Mouse (Mus musculus) hindbrain, embryonic 15.5 days (tissue): ENCODE results near the gene Skap2. TPM values are rescaled to one million over a fixed set of nuclear protein-coding genes. Genes with fewer than 3 reads are reported as not detected.

ENCODE experiments used
- ATAC-seq: fragments of 200-750 bp; cut with Nextera tagmentation; 2 replicates; pipeline ENCODE4 v1.8.0; 2017; ENCODE audit warnings: low read depth, moderate number of reproducible peaks, moderate TSS enrichment; ENCODE audit not compliant: low FRiP score
- H3K27ac ChIP-seq: fragments of 300-500 bp; sonication (generic); replicated peaks from 2 replicates; pipeline ENCODE4 v1.5.1; 2015; ENCODE audit warnings: mild to moderate bottlenecking, inconsistent platforms
- H3K27me3 ChIP-seq: fragments of 300-500 bp; sonication (generic); 2 replicates; pipeline ENCODE4 v1.6.1; 2015; ENCODE audit warnings: control low read depth, inconsistent platforms
- H3K36me3 ChIP-seq: fragments of 300-500 bp; sonication (generic); 2 replicates; pipeline ENCODE4 v1.6.1; 2015; ENCODE audit warnings: control low read depth, inconsistent platforms
- H3K4me1 ChIP-seq: fragments of 300-500 bp; sonication (generic); replicated peaks from 2 replicates; pipeline ENCODE4 v1.6.1; 2015; ENCODE audit warnings: control low read depth, inconsistent platforms
- H3K4me2 ChIP-seq: fragments of 300-500 bp; sonication (generic); 2 replicates; pipeline ENCODE4 v1.6.1; 2015; ENCODE audit warnings: moderate library complexity, mild to moderate bottlenecking, inconsistent platforms
- H3K4me3 ChIP-seq: fragments of 300-500 bp; sonication (generic); 2 replicates; pipeline ENCODE4 v1.5.1; 2015; ENCODE audit warnings: mild to moderate bottlenecking, inconsistent platforms
- H3K9ac ChIP-seq: fragments of 300-500 bp; sonication (generic); 2 replicates; pipeline ENCODE4 v1.6.1; 2015; ENCODE audit warnings: inconsistent platforms
- H3K9me3 ChIP-seq: fragments of 300-500 bp; sonication (generic); 2 replicates; pipeline ENCODE4 v1.6.1; 2016; ENCODE audit warnings: control low read depth, inconsistent platforms
- WGBS: fragments of 180-500 bp; shearing (Covaris S2); methylation state at CpG from one replicate; pipeline ENCODE4 v1.1.7; 2015; 5-methylcytosine and 5-hydroxymethylcytosine counted together
- polyA plus RNA-seq: library from polyadenylated mRNA; unstranded; fragments of >200 nt; fragmentation: Nextera tagmentation; extraction: Ambion mirVana; gene quantifications from 2 replicates; pipeline ENCODE4 v1.2.1, GENCODE M21; 2015

Gene Skap2
- polyA plus RNA-seq, 1 experiment from 2014 or later: 27.4 TPM

- WGBS: 59% methylated on average over 3 of the region's 3 CpGs
- H3K4me1 ChIP-seq: no peaks in the 10 kb centered on the region
- H3K27ac ChIP-seq: no peak overlapping the region
- H3K9me3 ChIP-seq: no peaks in the 10 kb centered on the region
- no peak overlapping the region for H3K4me2 ChIP-seq
- no peak overlapping the region for H3K9ac ChIP-seq
- H3K36me3 ChIP-seq: no peaks in the 10 kb centered on the region
- ATAC-seq: no peak
- no peaks in the 10 kb centered on the region for H3K27me3 ChIP-seq
- no peak overlapping the region for H3K4me3 ChIP-seq
Observed at GRCm38 (mm10) chr6:51927101-51927500, 85.2 kb downstream of the Skap2 start.

DNA sequence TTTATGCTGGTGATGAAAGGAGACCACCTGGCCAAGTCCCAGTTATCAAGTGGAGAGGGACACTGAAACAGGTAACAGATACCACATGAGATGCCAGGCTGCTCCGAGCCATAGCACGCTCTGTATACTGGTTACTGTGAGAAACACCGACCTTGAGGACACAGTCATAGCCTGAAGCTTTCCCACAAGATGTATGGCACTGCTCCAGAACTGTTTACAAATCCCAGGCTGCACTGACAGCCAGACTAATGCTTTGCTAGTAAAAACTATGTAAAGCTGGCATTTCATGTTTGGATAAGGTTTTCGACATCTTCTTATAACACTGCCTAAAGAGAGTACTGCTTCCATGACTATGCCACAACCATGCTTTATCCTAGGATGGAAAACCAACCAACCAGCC lies 90.5 kb downstream of the Skap2 start:
- Histone ChIP-seq H3K27me3 (no peaks in the 10 kb centered on the region), H3K36me3 (no peaks in the 10 kb centered on the region), H3K4me3 (no peak overlapping the region), H3K9ac (no peak overlapping the region), H3K4me1 (no peaks in the 10 kb centered on the region), H3K27ac (no peak overlapping the region), H3K4me2 (no peak overlapping the region), H3K9me3 (no peaks in the 10 kb centered on the region)
- 88% methylated on average over 4 of the region's 4 CpGs for WGBS
- no peak for ATAC-seq

DNA sequence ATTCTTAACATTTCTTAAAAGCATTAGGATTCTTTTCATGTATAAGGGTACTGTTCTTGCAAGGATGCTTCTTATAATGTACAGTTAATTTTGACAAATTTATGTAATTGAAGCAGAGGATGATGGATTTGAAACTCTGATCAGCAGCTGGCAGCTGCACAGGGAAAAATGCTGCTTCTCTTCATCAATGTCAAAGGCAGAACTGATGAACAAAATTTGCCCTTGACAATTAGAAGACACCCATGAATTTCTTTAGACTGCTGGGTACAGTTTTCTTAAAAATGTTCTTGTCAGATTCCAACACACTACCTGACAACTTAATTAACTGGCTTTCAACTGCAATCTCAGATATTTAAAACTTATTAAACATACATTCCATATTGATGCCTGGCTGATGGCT lies 103.9 kb downstream of the Skap2 start:
- Histone ChIP-seq H3K27ac (no peak overlapping the region), H3K9ac (no peak overlapping the region), H3K36me3 (no peaks in the 10 kb centered on the region), H3K4me2 (no peak overlapping the region), H3K9me3 (no peaks in the 10 kb centered on the region), H3K4me1 (0 out of 2 replicates have a peak, but pooled peaks cover 5% of the 10 kb centered on the region), H3K4me3 (no peak overlapping the region), H3K27me3 (no peaks in the 10 kb centered on the region)
- no peak for ATAC-seq

DNA sequence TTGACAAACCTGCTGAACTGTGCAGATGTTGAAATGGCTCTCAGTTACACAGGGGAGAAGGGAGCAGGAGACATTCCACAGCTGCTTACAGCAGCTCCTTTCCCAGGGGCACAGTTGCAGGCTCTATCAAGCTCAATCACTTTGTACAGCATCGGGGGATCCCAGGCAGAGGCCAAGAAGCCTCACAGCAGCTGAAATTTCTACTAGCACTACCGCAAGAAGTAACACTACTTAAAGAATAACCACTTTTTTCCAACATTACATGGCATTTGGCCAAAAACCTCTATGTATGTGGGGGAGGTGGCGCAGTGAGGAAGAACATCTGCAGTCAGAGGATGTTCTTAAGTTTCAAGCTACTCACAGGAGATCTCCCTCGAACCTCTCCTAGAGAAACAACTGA lies 106.7 kb downstream of the Skap2 start:
- no peak overlapping the region for H3K4me3 ChIP-seq
- no peak for ATAC-seq
- H3K9me3 ChIP-seq: no peaks in the 10 kb centered on the region
- no peak overlapping the region for H3K4me2 ChIP-seq
- no peak overlapping the region for H3K27ac ChIP-seq
- H3K36me3 ChIP-seq: no peaks in the 10 kb centered on the region
- H3K9ac ChIP-seq: no peak overlapping the region
- no peaks in the 10 kb centered on the region for H3K27me3 ChIP-seq
- 0 out of 2 replicates have a peak, but pooled peaks cover 5% of the 10 kb centered on the region for H3K4me1 ChIP-seq
- WGBS: 60% methylated on average over 4 of the region's 4 CpGs

DNA sequence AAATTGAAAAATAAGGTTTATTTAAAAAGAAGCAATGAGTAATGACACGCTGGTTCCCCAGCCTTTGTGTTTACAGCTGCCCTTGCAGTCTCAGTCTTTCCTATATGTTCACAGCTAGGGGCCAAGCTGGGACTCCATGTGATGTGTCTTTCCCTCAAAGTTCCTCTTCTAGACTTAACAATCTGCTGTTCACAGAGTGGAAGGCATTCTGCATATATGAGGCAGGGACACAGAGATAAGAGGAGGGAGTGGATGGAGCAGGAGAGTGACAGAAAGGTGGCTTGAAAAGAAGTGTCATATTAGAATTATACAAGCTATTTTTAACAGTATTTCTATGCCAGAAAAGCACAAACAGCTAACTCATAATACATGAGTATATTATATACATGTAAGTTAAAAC lies 110.8 kb downstream of the Skap2 start:
- WGBS: 89% methylated on average over 1 of the region's 1 CpGs
- no peak for ATAC-seq

DNA sequence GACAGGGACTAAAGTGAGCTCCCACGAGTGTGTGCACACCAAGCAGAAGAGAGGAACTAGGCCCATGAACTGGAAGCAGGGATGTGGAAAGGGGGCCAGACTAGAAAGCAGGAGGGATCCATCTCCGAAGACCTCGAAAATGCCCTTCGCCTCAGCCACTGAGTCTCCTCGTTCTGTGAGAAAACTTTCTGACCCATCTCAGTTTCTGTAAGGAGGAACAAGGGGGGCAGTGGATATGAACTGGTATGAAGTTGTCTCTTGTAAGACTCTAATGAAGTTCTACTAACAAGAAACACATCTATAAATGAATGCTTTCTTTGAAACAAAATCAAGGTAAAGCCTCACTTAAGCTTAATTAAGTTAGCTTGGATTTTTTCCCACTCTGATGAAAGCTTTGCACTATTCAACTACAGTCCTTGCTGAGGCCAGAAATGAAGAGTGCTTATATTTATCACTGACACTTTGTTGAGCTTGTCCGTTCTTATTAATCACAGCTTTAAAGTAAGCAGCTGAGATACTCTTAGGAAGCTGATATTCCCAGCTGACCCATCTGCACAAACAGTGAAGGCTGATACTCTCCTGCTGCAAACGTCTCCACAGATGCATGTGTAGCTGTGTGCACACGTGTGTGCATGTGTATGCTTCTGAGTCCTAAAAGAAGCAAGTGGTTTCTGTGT lies 113.9 kb downstream of the Skap2 start:
- Histone ChIP-seq H3K4me2 (no peak overlapping the region), H3K27me3 (no peaks in the 10 kb centered on the region), H3K9me3 (no peaks in the 10 kb centered on the region), H3K36me3 (no peaks in the 10 kb centered on the region), H3K9ac (no peak overlapping the region), H3K27ac (no peak overlapping the region), H3K4me1 (no peaks in the 10 kb centered on the region), H3K4me3 (no peak overlapping the region)
- 80% methylated on average over 8 of the region's 8 CpGs for WGBS
- ATAC-seq: no peak

More for the DNA sequence above, 110.8 kb downstream of the Skap2 start:
- Histone ChIP-seq H3K27ac (no peak overlapping the region), H3K4me1 (0 out of 2 replicates have a peak, but pooled peaks cover 5% of the 10 kb centered on the region), H3K9ac (no peak overlapping the region), H3K4me2 (no peak overlapping the region), H3K36me3 (no peaks in the 10 kb centered on the region), H3K9me3 (no peaks in the 10 kb centered on the region), H3K27me3 (no peaks in the 10 kb centered on the region), H3K4me3 (no peak overlapping the region)

GRCm38 (mm10) chr6:51895753-51896152 lies 116.6 kb downstream of the Skap2 start:
- WGBS: 86% methylated on average over 3 of the region's 3 CpGs
- Histone ChIP-seq H3K27me3 (no peaks in the 10 kb centered on the region), H3K9me3 (no peaks in the 10 kb centered on the region), H3K4me2 (no peak overlapping the region), H3K9ac (no peak overlapping the region), H3K36me3 (no peaks in the 10 kb centered on the region), H3K4me1 (0 out of 2 replicates have a peak, but pooled peaks cover 2% of the 10 kb centered on the region), H3K4me3 (no peak overlapping the region), H3K27ac (no peak overlapping the region)
- ATAC-seq: no peak

- no peak for ATAC-seq
- H3K4me1 ChIP-seq: 0 out of 2 replicates have a peak, but pooled peaks cover 2% of the 10 kb centered on the region
- WGBS: 87% methylated on average over 3 of the region's 3 CpGs
- H3K9me3 ChIP-seq: no peaks in the 10 kb centered on the region
- H3K36me3 ChIP-seq: no peaks in the 10 kb centered on the region
- H3K4me2 ChIP-seq: no peak overlapping the region
- no peak overlapping the region for H3K9ac ChIP-seq
- H3K27me3 ChIP-seq: no peaks in the 10 kb centered on the region
- no peak overlapping the region for H3K4me3 ChIP-seq
- no peak overlapping the region for H3K27ac ChIP-seq
Observed at GRCm38 (mm10) chr6:51894717-51895116, 117.6 kb downstream of the Skap2 start.

- no peak overlapping the region for H3K9ac ChIP-seq
- no peak for ATAC-seq
- no peaks in the 10 kb centered on the region for H3K36me3 ChIP-seq
- no peaks in the 10 kb centered on the region for H3K9me3 ChIP-seq
- no peaks in the 10 kb centered on the region for H3K27me3 ChIP-seq
- 81% methylated on average over 5 of the region's 5 CpGs for WGBS
- no peak overlapping the region for H3K4me3 ChIP-seq
- no peak overlapping the region for H3K27ac ChIP-seq
- H3K4me1 ChIP-seq: 0 out of 2 replicates have a peak, but pooled peaks cover 2% of the 10 kb centered on the region
- H3K4me2 ChIP-seq: no peak overlapping the region
Observed at GRCm38 (mm10) chr6:51890356-51890755, 122.0 kb downstream of the Skap2 start.

DNA sequence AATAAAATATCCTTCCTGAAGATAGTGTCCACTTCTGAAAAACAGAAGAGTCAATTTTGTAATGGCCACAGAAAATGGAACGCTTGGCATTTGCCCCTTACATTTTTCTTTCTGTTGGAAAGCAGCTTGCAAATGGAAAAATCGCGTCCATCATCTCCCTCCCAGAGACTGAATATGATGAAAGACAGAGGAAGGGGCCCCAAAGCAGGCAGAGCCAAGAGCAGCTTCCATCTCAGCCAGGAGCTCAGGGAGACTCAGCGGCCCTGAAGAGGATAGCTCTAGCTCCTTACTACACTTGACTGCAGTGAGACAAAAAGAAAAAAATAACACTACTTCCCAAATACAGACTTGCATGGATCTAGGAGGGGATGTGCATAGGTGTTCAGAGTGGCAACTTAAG lies 122.5 kb downstream of the Skap2 start:
- Histone ChIP-seq H3K27me3 (no peaks in the 10 kb centered on the region), H3K27ac (no peak overlapping the region), H3K9me3 (no peaks in the 10 kb centered on the region), H3K9ac (no peak overlapping the region), H3K4me1 (0 out of 2 replicates have a peak, but pooled peaks cover 2% of the 10 kb centered on the region), H3K4me2 (no peak overlapping the region), H3K4me3 (no peak overlapping the region), H3K36me3 (no peaks in the 10 kb centered on the region)
- ATAC-seq: no peak
- 83% methylated on average over 4 of the region's 4 CpGs for WGBS

DNA sequence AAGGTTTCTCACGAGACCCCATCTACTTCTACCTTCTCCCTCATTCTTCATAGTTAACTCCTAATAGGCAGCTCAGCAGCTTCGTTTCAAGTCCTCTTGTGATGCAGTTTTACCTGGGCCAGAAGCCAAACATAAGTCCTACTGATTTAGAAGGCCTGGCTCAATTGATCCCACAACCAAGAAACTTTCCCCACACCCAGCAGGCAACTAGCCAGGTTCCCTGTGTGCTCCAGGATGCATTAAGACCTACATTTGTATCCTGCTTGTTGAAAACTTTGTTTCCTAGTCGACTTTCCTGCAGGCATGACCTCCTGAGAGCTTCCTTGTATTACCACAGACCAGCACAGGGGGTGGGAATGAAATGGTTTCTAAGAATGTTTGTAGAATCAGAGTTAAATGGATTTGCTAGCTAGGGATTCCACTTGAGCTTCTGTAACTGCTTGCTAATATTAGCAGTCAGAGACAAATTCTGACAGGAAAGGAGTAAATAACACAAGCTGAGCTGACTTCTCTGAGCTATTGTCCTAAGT lies 125.4 kb downstream of the Skap2 start:
- ATAC-seq: no peak
- Histone ChIP-seq H3K4me2 (no peak overlapping the region), H3K27ac (no peak overlapping the region), H3K36me3 (no peaks in the 10 kb centered on the region), H3K4me1 (peaks cover 14% of the 10 kb centered on the region), H3K9ac (no peak overlapping the region), H3K9me3 (no peaks in the 10 kb centered on the region), H3K4me3 (no peak overlapping the region), H3K27me3 (no peaks in the 10 kb centered on the region)
- WGBS: 46% methylated on average over 3 of the region's 3 CpGs

GRCm38 (mm10) chr6:51882880-51883274 lies 129.5 kb downstream of the Skap2 start:
- H3K27me3 ChIP-seq: no peaks in the 10 kb centered on the region
- ATAC-seq: 0 out of 2 replicates have a peak, but pooled peaks have one; percentile 6
- H3K4me2 ChIP-seq: no peak overlapping the region
- no peaks in the 10 kb centered on the region for H3K36me3 ChIP-seq
- H3K4me3 ChIP-seq: no peak overlapping the region
- 0 out of 2 replicates have a peak overlapping the region, but pooled peaks have one; percentile 35 for H3K27ac ChIP-seq
- H3K9ac ChIP-seq: no peak overlapping the region
- 32% methylated on average over 5 of the region's 5 CpGs for WGBS
- H3K4me1 ChIP-seq: peaks cover 12% of the 10 kb centered on the region
- H3K9me3 ChIP-seq: no peaks in the 10 kb centered on the region
